Mouse (Mus musculus): ENCODE data around the gene 3110001I22Rik.
A peak's percentile ranks its signal among the peaks of the same experiment; 100 is the strongest.
"Not testable (repeated sequence)": the region's sequence is repeated elsewhere in the genome, so short reads cannot be mapped to it uniquely, and the experiment has no call there.

3110001I22Rik gene

GRCm38 (mm10) chr16:13671685-13672385 lies at the start of gene 3110001I22Rik, which contains the start of gene Bfar:
Gene 3110001I22Rik, plus strand, starts transcription at chr16:13671929.
Gene Bfar, plus strand, starts transcription at chr16:13671858.
- peak; percentile 63 to 87 for DNase-seq (ENCODE audit: low spot score in 2 of 2)

GRCm38 (mm10) chr16:13628345-13628744 lies 43.4 kb upstream of the 3110001I22Rik start:
- no peak for DNase-seq (ENCODE audit: low spot score in 2 of 2)

DNA sequence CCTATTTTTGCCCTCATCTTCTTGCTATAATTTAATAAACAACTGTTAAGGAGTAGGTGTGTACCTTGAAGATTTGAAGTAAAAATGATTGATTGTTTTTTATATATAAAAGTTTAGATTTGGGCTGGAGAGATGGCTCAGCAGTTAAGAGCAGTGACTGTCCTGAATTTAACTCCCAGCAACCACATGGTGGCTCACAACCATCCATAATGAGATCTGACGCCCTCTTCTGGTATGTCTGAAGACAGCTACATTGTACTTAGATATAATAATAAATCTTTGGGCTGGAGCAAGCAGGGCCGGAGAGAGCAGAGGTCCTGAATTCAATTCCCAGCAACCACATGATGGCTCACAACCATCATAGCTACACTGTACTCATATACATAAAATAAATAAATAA lies 33.5 kb upstream of the 3110001I22Rik start:
- not testable (repeated sequence) for DNase-seq (ENCODE audit: low spot score in 2 of 2)

- DNase-seq (ENCODE audit: low spot score in 2 of 2) = no peak
Measured at GRCm38 (mm10) chr16:13639508-13639907, 32.2 kb upstream of the 3110001I22Rik start.

DNA sequence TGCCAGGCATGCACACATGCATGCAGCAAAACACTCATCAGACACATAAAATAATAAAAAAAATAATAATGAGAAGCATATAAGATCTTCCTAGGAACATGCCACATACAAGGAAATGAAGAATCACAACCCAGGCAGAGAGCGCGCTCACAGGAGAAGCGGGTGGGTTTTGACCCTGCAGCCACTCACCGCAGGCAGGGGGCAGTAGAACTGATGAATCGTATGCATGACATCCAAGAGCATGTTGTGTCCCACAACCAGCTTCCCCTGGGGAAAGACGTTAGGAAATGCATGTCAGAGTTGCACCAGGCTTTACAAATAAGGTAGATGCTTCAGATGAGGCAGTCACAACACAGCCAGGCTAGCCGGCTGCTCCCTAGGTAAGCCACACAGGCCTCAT lies 31.7 kb upstream of the 3110001I22Rik start:
- DNase-seq (ENCODE audit: low spot score in 2 of 2) = peak in 1 of 2 experiments; percentile 5

DNA sequence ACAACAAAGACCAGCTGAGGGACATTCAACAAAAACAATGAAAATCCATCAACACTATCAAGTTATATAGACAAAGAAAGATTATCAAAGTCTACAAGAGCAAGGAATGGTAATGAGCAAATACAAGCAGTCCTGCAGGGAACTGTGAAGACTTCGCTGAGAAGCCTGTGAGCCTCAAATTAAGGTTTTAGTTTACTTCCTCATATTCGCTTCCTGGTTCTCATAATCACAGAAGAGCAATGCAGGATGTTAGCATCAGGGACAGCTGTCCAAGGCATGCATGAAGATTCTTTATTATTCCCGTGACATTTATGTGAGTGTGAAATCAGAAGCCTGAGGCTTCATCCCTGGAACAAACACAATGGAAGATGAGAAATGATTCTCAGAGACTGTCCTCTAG lies 27.3 kb upstream of the 3110001I22Rik start:
- DNase-seq (ENCODE audit: low spot score in 2 of 2) = no peak

DNA sequence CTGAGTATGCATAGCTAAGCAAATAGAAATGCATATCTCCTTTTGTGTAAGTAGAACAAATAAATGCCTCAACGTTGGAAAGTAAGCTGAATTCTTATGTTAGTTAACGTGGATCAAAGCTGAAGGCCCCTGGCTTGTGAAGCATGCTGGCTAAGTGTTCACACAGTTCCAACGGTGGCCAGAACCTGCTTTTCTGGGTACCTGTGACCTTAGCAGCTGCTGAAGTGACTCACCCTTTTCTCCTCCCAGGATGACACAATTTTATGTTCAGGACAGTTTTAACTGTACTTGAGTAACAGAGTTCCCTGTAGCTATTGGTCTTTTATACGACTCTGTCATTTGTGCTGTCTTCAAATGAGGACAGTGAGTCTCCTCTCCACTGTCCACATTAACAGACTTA lies 25.8 kb upstream of the 3110001I22Rik start:
- DNase-seq (ENCODE audit: low spot score in 2 of 2) = no peak

DNA sequence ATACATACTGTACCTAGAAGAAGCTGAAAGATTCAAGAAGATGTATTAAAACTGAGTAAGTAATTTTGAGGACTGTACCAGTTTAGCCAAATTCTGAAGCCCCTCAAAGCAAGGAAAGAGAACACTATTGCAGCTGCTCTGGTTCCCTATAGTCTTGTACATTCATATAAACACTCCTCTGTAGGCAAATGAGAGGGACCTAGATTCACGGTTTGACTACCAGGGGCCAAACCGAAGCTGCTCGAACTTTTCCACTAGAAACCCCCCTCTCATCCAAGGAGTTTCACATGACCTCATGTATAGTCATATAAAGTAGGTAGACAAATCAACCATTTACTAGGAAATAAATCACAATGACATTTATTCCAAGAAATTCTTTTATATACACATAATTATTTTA lies 12.8 kb upstream of the 3110001I22Rik start:
- DNase-seq (ENCODE audit: low spot score in 2 of 2) = no peak

GRCm38 (mm10) chr16:13660736-13661135 lies 11.0 kb upstream of the 3110001I22Rik start:
- no peak for DNase-seq (ENCODE audit: low spot score in 2 of 2)

- peak; percentile 84 to 87 for DNase-seq (ENCODE audit: low spot score in 2 of 2)
Measured at GRCm38 (mm10) chr16:13667878-13668343, 3.8 kb upstream of the 3110001I22Rik start, which contains the start of gene Parn. Gene Parn, minus strand, starts transcription at chr16:13668170.

GRCm38 (mm10) chr16:13668402-13669108 lies 3.2 kb upstream of the 3110001I22Rik start:
- DNase-seq (ENCODE audit: low spot score in 2 of 2) = no peak

GRCm38 (mm10) chr16:13669282-13669681 lies 2.4 kb upstream of the 3110001I22Rik start:
- DNase-seq (ENCODE audit: low spot score in 2 of 2) = no peak

GRCm38 (mm10) chr16:13670896-13671295 lies 833 bp upstream of the 3110001I22Rik start:
- not testable (repeated sequence) for DNase-seq (ENCODE audit: low spot score in 2 of 2)

DNA sequence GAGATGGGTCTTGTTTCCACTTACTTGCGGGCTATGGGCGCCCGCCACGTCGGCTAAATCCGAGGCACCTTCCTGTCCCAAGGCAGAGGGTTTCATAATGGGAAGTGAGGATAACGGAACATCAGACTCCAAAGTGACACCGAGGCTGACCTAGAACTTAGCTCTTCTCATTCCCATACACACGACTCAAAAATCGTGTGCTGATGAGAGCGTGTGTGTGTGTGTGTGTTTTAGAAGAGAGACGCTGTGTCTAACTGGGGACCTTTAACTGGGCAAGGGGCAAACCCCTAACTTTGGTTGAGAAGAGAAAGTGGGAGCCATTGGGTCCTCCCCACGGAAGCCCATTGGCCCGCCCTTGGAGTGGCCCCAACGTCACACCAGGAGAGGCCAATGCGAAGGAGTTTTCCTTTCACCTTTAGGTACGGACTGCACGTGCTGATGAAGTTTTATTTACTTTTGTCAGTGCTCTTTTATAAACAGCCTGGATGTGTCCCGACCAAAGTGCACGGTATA lies 713 bp downstream of the 3110001I22Rik start:
- peak in 1 of 2 experiments; percentile 22 for DNase-seq (ENCODE audit: low spot score in 2 of 2)

DNA sequence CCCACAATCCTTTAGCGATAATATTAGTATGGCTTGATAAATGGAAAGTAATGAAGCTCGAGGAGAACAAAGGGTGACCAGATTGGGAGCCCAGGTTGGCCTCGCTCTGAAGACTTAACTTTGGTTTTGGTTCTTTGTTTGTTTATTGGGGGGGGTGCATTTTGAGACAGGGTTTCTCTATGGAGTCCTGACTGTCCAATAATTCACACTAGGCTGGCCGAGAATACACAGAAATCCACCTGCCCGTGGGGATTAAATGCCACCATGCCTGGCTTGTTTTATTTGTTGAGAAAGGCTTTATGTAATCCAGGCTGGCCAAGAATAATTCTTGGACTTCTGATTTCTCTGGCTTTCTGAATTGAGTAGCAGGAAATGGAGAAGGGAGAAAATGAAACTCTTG lies 1.4 kb downstream of the 3110001I22Rik start:
- DNase-seq (ENCODE audit: low spot score in 2 of 2) = no peak

DNA sequence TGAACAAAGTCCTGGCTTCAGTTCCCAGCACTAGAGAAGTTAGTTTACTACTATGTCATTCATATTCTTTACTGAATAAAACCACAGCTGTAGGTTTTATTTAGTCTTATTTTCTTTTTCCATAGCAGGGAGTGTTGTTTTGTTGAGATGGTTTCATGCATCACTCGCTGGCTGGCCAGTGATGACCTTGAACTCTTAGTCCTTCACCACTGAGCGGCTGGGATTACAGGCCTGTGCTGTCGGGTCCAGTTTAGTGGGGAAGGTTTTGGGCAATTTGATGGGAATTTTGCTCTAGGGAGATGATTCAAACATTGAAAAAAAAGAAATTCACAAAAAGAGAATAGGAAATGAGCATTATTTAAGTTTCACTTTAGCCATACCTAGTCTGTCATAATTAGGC lies 2.8 kb downstream of the 3110001I22Rik start:
- DNase-seq (ENCODE audit: low spot score in 2 of 2) = no peak

DNA sequence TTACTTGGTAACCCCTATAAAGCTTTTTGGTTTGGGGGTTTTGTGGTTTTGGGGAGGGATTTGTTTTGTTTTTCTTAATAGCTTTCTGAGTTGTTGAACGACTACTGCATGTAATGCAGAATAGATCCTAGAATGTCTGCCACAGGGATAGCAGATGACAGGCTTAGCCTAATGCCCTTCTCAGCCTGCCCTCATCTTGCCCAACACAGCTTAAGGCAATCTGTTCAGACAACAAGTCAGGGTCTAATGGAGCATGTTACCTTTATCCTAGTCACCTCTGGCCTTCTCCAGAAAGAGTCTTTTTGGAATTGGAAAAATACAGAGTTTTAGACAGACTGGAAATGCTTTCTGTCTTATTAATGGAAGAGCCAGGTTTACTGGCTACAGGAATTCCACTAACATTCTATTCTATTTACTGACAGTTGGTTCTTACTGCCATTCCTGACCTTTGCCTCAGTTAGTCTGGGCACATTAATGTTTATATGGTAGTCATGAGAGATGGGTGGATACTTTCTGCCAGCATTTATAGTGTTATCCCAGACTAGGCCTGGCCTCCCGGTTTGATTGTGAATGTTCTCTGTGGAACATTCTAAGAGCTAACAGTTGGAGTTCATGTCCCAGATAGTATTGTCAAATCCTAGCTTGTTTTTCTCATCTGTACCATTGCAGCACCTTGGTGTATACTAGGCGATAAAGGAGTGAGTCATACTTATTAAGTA lies 7.0 kb downstream of the 3110001I22Rik start:
- DNase-seq (ENCODE audit: low spot score in 2 of 2) = no peak

DNA sequence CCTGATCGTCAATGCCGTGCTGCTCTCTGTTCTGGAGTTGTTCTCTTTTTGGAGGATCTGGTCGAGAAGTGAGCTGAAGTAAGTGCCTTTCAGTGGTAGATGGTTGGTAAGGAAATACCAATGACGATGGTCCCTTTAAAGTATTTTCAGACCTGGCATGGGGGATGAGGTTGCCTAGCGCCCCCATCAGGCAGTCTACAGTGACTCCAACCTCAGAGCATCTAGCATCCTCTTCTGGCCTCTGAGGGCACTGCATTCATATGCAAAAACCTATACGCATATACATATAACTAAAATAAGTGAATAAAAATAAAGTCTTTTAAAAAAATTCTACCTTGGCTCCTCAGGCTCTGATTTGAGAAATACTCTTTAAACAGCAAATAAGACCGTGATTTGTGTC lies 27.3 kb downstream of the 3110001I22Rik start:
- DNase-seq (ENCODE audit: low spot score in 2 of 2) = no peak

DNA sequence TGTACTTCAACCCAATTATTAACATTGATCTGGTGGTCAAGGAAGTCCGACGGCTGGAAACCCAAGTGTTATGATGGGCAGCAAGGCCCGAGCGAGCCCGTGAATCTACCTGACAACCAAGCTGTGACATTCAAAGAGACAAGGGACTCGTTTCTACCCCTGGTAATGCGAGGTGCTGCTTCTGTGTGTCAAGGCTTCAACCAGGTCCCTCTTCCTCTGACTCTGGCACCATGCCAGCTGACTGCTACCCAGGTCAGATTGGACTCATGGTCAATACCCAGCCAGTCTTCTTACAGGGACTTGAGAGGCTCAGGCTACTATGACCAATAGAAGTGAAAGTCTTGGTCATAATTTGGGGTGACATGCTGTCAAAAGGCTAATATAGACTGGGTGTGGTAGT lies 30.5 kb downstream of the 3110001I22Rik start:
- DNase-seq (ENCODE audit: low spot score in 2 of 2) = no peak

DNA sequence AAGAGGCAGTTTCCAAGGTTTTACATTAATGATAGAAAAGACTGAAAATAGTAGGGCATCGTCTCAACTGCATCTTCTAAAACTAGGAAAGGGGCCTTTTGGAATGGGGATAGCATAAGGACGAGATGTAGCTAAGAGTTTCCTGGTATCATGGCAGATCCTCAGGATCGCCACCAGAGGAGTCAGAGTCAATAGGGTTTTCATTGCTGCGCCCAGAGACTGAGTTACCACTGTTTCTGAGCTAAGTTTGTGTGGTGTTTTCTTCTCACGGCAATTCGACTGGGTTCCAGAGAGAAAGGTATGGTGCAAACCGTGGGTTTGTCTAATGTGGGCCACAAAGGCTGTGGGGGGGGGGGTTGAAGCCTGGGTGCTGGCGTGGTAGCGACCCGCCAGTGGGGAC lies 32.9 kb downstream of the 3110001I22Rik start:
- no peak for DNase-seq (ENCODE audit: low spot score in 2 of 2)

DNA sequence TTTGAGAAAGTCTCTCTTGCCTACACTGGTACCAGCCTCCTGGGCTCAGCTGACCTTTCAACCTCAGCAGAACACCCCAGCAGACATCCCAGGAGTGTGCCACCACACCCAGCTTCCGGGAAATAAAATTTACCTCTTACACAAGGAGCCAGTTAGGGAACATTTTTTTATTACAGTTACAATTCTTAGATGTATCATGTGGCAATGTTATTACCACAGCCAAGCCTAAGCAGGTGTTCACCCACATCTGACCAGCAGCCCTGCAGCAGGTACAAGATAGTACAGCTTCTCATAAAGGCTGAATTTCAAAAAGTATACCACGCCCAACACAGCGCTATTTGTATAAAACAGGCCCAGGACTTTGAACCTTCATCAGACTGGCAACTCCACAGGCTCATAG lies 43.2 kb downstream of the 3110001I22Rik start:
- DNase-seq (ENCODE audit: low spot score in 2 of 2) = no peak
